Mouse (Mus musculus): ENCODE measurements at regions not wholly inside any gene's neighbourhood (a gene's known extent, or its start where the extent isn't known, plus 50 kb on each side); places are given as distances from the start of the nearest gene placed in this dataset.

DNA sequence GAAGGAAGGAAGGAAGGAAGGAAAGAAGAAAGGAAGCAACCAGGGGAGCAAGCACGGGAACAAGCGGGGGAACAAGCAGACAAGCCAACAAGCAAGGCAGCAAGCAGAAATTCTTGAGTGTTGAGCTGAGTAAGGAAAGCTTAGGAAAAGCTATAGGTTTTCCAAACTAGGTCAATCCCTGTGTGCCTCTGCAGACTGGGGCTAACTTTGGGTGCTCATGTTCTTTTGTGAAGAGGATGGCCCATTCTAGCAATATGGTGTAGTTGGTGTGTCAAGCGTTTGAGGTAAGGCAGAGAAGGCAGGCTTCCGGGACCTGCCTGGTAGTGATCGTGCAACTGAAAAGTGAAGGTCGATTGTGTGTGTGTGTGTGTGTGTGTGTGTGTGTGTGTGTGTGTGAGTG lies 54.8 kb upstream of the Ezh2 start:
- no peak for TF ChIP-seq CTCF (conservative IDR thresholded peaks at IDR 0.05; ENCODE audit: insufficient read depth, insufficient read length, low read depth, low read length)
- no peak for TF ChIP-seq POLR2A (IDR thresholded peaks at IDR 0.05; ENCODE audit: low read depth, low read length)

Measured in kidney, adult 2 months (tissue).